Mouse (Mus musculus) myocyte (in vitro differentiated cells): ENCODE data around the gene Dbn1. TPM values are rescaled to one million over a fixed set of nuclear protein-coding genes. Genes with fewer than 3 reads are reported as not detected.

Experiments
- H3K27me3 ChIP-seq: one replicate; pipeline ENCODE4 v1.6.1; 2011; ENCODE audit not compliant: control insufficient read depth, insufficient read depth, insufficient read length
- H3K36me3 ChIP-seq: one replicate; pipeline ENCODE4 v1.6.1; 2011; ENCODE audit not compliant: control insufficient read depth, insufficient read depth
- H3K4me2 ChIP-seq: one replicate; pipeline ENCODE4 v1.6.1; 2011; ENCODE audit warnings: low read depth, control low read depth
- H3K4me3 ChIP-seq: one replicate; pipeline ENCODE4 v1.5.1; 2011; ENCODE audit warnings: mild to moderate bottlenecking, control low read depth, moderate library complexity
- H3K79me2 ChIP-seq: one replicate; pipeline ENCODE4 v1.6.1; 2011; ENCODE audit not compliant: control insufficient read depth, insufficient read depth
- H3ac ChIP-seq: one replicate; pipeline ENCODE4 v1.6.1; 2011; ENCODE audit not compliant: control insufficient read depth, insufficient read length
- CEBPB ChIP-seq: IDR thresholded peaks from 2 replicates; pipeline ENCODE4 v1.6.1; 2011; ENCODE audit warnings: mild to moderate bottlenecking, moderate library complexity; ENCODE audit not compliant: poor library complexity, insufficient read depth, severe bottlenecking
- E2F4 ChIP-seq: IDR thresholded peaks from one replicate; pipeline ENCODE4 v1.6.1; 2011; ENCODE audit warnings: mild to moderate bottlenecking, control low read depth, moderate library complexity; ENCODE audit not compliant: insufficient read depth
- MAX ChIP-seq: IDR thresholded peaks from one replicate; pipeline ENCODE4 v1.6.1; 2011; ENCODE audit warnings: low read depth, mild to moderate bottlenecking, control low read depth
- MYOD1 ChIP-seq, 3 experiments: IDR thresholded peaks; one replicate each; pipeline ENCODE4 v1.6.1; 2011; ENCODE audit warnings: control low read depth in 2 of 3, low read depth in 2 of 3, mild to moderate bottlenecking in 2 of 3, moderate library complexity in 1 of 3; ENCODE audit not compliant: insufficient read length in 2 of 3, control insufficient read depth in 1 of 3
- MYOG ChIP-seq, 3 experiments: IDR thresholded peaks; one replicate each; pipeline ENCODE4 v1.6.1; 2011; ENCODE audit warnings: control low read depth in 2 of 3, low read depth in 2 of 3, mild to moderate bottlenecking in 2 of 3; ENCODE audit not compliant: insufficient read length in 2 of 3, control insufficient read depth in 1 of 3, insufficient read depth in 1 of 3
- POLR2A ChIP-seq: IDR thresholded peaks from one replicate; pipeline ENCODE4 v1.6.1; 2011; ENCODE audit warnings: low read depth, mild to moderate bottlenecking, control low read depth, moderate library complexity; ENCODE audit not compliant: insufficient read length
- POLR2AphosphoS2 ChIP-seq: IDR thresholded peaks from one replicate; pipeline ENCODE4 v1.6.1; 2011; ENCODE audit warnings: low read depth, control low read depth; ENCODE audit not compliant: insufficient read length
- REST ChIP-seq: IDR thresholded peaks from one replicate; pipeline ENCODE4 v1.6.1; 2011; ENCODE audit warnings: mild to moderate bottlenecking, control low read depth, moderate library complexity; ENCODE audit not compliant: insufficient read depth, insufficient read length
- SRF ChIP-seq: IDR thresholded peaks from one replicate; pipeline ENCODE4 v1.6.1; 2011; ENCODE audit warnings: low read depth; ENCODE audit not compliant: control insufficient read depth, insufficient read length
- TCF12 ChIP-seq: IDR thresholded peaks from one replicate; pipeline ENCODE4 v1.6.1; 2011; ENCODE audit warnings: mild to moderate bottlenecking, control low read depth; ENCODE audit not compliant: poor library complexity, insufficient read depth, severe bottlenecking
- TCF3 ChIP-seq: IDR thresholded peaks from one replicate; pipeline ENCODE4 v1.6.1; 2011; ENCODE audit warnings: low read depth, control low read depth; ENCODE audit not compliant: insufficient read length
- USF1 ChIP-seq: IDR thresholded peaks from one replicate; pipeline ENCODE4 v1.6.1; 2011; ENCODE audit warnings: low read depth, mild to moderate bottlenecking, control low read depth, moderate library complexity
- polyA plus RNA-seq: library from polyadenylated mRNA; unstranded; fragments of >200 nt; fragmentation: generic; extraction: Trizol; gene quantifications from one replicate; pipeline ENCODE4 v1.2.1, GENCODE M21; 2012; ENCODE audit warnings: missing spikeins

Gene Dbn1
- 165 TPM for polyA plus RNA-seq

DNA sequence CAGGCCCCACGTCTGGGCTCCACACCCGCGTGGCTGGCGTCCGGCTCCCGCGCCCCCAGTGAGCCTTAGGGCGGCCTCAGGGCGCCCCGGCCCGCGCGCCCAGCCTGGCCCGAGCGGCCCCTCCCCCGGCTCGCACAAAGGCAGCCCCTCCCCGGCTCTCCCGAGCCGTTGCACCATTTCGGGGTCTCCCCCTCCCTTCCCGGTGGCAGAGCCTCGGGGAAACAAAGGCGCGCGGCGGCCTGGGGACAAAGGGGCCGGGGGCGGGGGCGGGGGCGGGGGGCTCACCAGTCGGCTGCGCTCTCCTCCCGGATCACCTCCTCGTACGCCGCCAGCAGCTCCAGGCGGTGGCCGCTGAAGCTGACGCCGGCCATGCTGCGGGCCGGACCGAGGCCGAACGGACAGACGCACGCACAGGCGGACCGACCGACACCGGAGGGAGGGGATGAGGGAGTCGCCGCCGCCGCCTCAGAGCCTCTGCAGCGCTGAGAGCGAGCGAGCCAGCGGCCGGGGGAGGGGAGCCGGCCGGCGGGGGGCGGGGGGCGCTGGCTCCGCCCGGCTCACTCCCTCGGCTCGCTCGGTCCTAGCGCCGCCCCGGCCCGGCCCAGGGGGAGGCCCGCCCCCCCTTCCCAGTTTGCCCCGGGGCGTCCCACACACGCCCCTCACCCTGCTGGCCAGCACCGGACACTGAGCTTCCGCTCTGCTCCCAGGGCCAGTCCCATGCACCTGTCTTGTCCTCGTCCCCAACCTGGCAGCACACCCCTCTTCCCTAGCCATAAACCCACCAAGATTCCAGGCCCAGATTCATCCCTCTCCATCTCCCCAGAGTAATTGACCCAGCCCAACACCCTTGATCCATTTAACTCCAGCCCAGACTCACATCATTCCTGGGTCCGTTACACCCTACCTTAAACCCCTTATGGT, at the start of gene Dbn1:
Dbn1 (minus strand) TSS at position 534 of the 921 bp plus-strand sequence.
- Histone ChIP-seq H3K79me2 (peaks cover 30% of the 10 kb centered on the region), H3K36me3 (no peaks in the 10 kb centered on the region), H3K27me3 (no peaks in the 10 kb centered on the region), H3K4me3 (peak within 1 kb of the TSS; percentile 67), H3ac (peak within 1 kb of the TSS; percentile 84), H3K4me2 (peak within 1 kb of the TSS; percentile 86)
- TF ChIP-seq POLR2AphosphoS2 (peak; percentile 71), POLR2A (peak; percentile 88), TCF12 (no peak), MYOD1 (IDR thresholded peaks at IDR 0.05; ENCODE audit: control insufficient read depth in 1 of 3, insufficient read length in 2 of 3, low read depth in 2 of 3) (peak in 2 of 3 experiments; percentile 51 to 56)

DNA sequence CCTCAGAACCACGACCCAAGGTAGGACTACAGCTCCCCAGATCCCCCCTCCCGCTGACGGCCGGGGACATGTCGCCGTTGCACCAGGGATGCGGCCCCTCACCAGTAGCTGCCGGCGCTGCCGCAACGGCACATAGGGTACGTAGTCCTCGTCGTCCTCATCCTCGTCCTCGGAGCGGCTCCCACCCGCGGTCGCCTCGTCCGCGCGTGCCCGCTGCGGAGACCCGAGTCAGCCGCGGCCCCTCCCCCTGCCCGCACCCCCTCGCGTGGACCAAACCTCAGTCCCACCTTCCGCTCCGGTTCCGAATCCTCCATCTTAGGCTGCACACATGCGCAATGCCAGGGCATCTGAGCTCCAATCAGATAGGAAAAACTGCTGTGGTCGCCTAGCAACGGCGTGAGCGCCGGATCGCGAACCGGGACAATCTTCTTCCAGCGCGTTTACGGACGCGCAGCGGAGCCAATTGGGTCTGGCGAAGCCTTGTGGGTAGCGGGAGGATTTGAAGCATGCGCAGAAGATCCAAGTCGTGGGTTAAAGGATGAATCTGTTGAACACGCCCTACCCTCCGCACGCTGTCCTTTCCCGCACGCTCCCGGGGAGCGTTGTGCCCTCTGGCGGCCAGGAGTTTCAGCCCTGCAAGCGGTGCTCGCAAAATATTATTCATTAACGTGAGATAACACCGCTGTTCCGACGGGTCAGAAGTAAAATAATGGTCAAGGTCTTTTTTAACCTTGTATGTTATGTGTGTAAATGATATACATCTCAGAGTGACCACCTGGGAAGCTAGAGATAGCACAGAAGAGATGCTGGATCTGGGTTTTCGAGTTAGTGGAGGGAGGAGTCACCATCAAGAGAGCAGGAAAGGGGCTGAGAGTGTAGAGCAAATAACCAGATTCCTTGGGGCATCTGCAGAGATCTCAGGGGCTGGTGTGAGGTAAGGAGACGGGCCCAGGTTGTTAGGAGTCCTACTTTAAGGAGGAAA, 48.6 kb upstream of the Dbn1 start, which contains the start of gene Ddx41:
Ddx41 (minus strand) TSS at position 465 of the 982 bp plus-strand sequence.
- Histone ChIP-seq H3K4me3 (peak within 1 kb of the TSS; percentile 63), H3K4me2 (peak within 1 kb of the TSS; percentile 93), H3K27me3 (no peaks in the 10 kb centered on the region), H3K36me3 (no peaks in the 10 kb centered on the region), H3ac (peak within 1 kb of the TSS; percentile 79), H3K79me2 (peaks cover 11% of the 10 kb centered on the region)
- TF ChIP-seq USF1, result no peak
- peak in 1 of 3 experiments; percentile 18 for TF ChIP-seq MYOD1 (IDR thresholded peaks at IDR 0.05; ENCODE audit: control insufficient read depth in 1 of 3, insufficient read length in 2 of 3, low read depth in 2 of 3)
- no peak for TF ChIP-seq E2F4
- TF ChIP-seq POLR2AphosphoS2, result peak; percentile 77
- TF ChIP-seq MYOG (IDR thresholded peaks at IDR 0.05; ENCODE audit: control insufficient read depth in 1 of 3, insufficient read depth in 1 of 3, insufficient read length in 2 of 3, low read depth in 2 of 3), result peak in 1 of 3 experiments; percentile 2
- peak; percentile 79 for TF ChIP-seq POLR2A
- no peak for TF ChIP-seq TCF3
- peak; percentile 75 for TF ChIP-seq SRF

DNA sequence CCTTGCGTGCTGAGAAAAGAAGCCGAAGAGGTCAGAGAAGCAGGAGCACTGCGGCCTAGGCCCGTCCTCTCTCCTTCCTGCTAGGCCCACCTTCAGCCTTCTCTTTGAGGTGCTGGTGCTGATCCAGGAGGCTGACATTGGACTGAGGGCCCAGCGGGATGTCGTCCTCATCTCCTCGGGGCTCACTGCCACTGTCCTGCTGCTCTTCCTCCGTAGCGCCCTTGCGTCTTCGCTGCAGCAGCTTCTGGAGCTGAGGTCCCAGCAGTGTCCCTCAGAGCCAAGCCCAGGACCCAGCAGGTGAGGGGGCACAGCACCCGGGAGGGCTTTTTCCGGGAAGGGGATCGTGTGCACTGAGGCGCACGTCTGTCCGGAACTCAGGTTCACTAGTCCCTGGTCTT, 47.9 kb upstream of the Dbn1 start:
- peak overlapping the region; percentile 79 for H3ac ChIP-seq
- peak overlapping the region; percentile 93 for H3K4me2 ChIP-seq
- TF ChIP-seq REST, result no peak
- no peak for TF ChIP-seq MYOG (IDR thresholded peaks at IDR 0.05; ENCODE audit: control insufficient read depth in 1 of 3, insufficient read depth in 1 of 3, insufficient read length in 2 of 3, low read depth in 2 of 3)
- TF ChIP-seq E2F4, result no peak
- TF ChIP-seq TCF12, result no peak
- TF ChIP-seq MYOD1 (IDR thresholded peaks at IDR 0.05; ENCODE audit: control insufficient read depth in 1 of 3, insufficient read length in 2 of 3, low read depth in 2 of 3), result no peak
- TF ChIP-seq SRF, result no peak
- TF ChIP-seq POLR2A, result no peak
- TF ChIP-seq MAX, result no peak
- no peak for TF ChIP-seq POLR2AphosphoS2
- no peak for TF ChIP-seq TCF3
- no peak for TF ChIP-seq CEBPB
- TF ChIP-seq USF1, result no peak
- H3K79me2 ChIP-seq, result peaks cover 11% of the 10 kb centered on the region
- H3K27me3 ChIP-seq, result no peaks in the 10 kb centered on the region
- H3K36me3 ChIP-seq, result no peaks in the 10 kb centered on the region
- H3K4me3 ChIP-seq, result peak overlapping the region; percentile 63

DNA sequence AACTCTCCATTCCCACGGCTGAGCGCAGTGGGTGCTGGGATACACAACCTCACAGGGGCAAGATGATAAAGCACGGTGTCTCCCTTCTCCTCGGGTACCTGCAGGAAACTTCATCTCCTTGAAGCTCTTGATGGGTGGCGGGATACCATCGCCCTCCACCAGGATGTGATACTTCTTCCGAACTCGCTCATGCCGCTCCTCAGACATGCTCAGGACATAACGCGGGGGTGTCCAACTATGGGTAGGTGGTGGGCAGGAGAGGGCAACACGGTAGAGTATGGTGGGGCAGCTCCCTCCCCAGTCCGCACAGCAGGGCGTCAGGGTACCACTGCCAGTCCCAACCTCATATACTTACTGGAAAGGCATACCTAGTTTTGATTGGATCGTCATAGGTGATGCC, 47.3 kb upstream of the Dbn1 start:
- Histone ChIP-seq H3ac (peak overlapping the region; percentile 79), H3K36me3 (no peaks in the 10 kb centered on the region), H3K4me3 (peak overlapping the region; percentile 63), H3K27me3 (no peaks in the 10 kb centered on the region), H3K79me2 (peaks cover 11% of the 10 kb centered on the region), H3K4me2 (peak overlapping the region; percentile 93)
- no peak for TF ChIP-seq TCF12
- TF ChIP-seq USF1, result no peak
- TF ChIP-seq POLR2AphosphoS2, result no peak
- no peak for TF ChIP-seq SRF
- TF ChIP-seq TCF3, result no peak
- TF ChIP-seq E2F4, result no peak
- no peak for TF ChIP-seq MYOG (IDR thresholded peaks at IDR 0.05; ENCODE audit: control insufficient read depth in 1 of 3, insufficient read depth in 1 of 3, insufficient read length in 2 of 3, low read depth in 2 of 3)
